Mouse (Mus musculus) embryo, embryonic 10 days (tissue): ENCODE measurements at regions not wholly inside any gene's neighbourhood (a gene's known extent, or its start where the extent isn't known, plus 50 kb on each side); places are given as distances from the start of the nearest gene placed in this dataset.

Experiments
- DNase-seq: peaks from one replicate; pipeline ENCODE4 v3.0.0-alpha.2; 2015; ENCODE audit warnings: low spot score

DNA sequence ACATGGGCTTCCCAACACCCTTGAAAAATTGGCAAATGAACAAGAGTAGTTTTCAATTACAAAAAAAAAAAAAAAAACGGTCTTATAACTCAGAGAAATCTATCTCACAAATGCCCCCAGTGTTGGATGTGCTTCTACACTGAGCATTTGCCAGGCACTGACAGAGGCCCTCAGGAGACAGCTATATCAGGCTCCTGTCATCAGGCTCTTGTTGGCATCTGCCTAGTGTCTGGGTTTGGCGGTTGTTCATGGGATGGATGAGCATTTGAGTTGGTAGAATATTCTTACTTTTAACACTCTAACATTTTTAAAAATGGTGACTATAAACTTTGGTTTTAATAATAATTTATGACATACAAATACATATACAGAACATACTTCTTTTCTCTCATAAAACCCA, 1555.4 kb upstream of the Map3k7 start:
- no peak for DNase-seq

DNA sequence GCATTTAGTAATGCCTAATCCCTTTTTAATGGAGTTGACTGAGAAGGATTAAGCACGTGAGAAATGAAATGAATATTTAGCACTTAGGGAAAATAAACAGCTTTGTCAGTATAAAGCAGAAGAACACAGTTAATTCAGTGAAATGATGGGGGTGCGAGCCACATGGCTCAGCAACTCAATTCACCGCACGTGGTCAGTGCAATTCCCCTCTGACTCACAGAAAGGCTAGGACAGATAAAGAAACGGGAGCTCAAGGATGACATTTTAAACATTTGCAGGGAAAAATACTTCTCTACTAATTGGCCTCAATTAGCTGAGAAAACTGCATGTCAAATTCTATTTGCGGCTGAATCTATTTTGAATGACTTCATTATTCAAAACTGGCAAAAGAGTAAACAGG, 1516.3 kb upstream of the Map3k7 start:
- DNase-seq, result peak; percentile 12

DNA sequence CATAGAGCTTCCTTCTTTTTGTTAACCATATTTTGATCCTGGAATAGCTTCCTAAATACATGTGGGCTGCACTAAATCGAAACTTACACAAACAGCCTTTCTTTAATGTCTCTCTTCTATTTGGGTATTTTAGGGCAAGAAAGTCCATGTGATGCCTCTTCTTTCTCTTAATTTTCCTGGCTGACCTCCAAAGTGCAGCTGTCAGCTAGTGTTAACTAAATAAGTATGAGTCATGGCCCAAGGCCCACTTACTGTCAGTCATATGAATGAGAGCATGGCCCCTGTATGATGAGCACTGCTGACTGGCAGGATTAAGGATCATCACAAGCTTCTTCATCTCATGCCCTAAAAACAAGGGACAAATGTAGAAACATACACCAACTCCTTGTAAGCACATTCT, 1513.5 kb upstream of the Map3k7 start:
- no peak for DNase-seq

DNA sequence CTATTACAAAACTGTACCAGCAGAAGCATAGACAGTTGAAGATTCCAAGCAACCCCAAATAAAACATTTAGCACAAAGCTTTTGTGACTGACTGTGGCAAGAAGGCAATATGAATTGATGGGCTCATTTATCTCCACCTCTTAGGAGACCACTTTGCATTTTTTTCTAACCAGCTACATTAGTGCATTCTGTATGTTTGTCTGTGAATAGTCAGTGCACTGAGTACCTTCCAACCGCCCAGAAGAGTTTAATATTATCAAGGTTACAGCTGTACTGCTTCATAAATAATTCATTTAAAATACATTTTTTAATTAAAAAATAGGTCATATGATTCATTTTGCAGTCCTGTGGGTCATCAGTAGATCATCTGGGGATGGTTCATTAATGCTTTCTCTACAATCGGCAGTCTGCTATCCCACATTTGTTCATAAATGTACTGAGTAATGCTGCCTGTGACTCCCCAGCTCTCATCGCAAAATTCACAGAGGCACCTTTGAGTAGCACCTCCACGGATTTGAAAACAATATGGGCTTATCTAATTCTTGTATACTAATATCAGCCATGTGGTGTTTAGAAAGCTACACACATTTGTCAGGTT, 1496.5 kb upstream of the Map3k7 start:
- no peak for DNase-seq

DNA sequence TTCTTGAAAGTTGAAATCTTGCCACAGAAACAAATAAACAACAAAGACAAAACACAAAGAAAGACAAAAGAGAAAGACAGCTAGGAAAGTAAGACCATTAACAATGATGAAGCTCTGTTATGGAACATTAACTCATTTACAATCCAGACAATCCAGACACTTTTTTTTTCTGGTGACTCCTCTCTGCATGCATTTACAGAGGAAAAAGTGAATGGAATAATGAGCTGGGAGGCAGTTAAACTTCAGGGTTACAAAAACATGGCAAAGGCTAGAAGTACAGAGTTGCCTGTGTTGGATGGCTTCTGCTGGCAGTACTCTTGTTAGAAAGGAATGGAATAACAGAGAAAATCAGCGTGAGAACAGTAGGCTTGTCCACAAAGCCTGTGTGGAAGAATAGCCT, 1487.3 kb upstream of the Map3k7 start:
- DNase-seq, result no peak

DNA sequence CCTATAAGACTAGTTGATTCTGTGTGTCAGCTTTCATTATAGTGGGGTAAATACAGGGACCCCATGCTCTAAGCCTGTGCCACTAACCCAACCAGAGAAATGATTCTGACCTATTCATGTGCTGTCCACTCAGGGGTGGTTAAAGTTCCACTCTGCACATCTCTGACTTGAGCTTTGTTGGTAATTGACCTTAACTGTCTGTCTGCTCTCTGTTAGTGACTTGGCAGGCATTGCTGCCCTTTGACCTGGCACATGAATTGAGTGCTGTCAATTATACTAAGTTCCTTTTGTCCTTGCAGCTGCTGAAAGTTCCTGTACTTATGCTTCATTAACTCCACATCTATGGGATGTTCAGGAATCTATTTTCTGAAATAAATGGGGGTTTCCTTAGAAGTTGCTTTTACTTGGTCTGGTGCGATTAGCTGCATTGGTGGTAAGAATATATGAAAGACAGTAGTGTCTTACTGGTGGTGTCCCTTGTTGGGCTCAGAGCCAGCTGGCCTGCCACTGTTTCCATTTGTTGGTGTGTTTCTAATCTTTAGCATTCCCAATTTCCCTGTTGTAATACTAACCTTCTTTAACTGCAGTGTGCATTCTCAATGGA, 1463.7 kb upstream of the Map3k7 start:
- DNase-seq, result peak; percentile 61
